8 mouse cellular contexts compared by ENCODE assay signal in the genomic region with DNA sequence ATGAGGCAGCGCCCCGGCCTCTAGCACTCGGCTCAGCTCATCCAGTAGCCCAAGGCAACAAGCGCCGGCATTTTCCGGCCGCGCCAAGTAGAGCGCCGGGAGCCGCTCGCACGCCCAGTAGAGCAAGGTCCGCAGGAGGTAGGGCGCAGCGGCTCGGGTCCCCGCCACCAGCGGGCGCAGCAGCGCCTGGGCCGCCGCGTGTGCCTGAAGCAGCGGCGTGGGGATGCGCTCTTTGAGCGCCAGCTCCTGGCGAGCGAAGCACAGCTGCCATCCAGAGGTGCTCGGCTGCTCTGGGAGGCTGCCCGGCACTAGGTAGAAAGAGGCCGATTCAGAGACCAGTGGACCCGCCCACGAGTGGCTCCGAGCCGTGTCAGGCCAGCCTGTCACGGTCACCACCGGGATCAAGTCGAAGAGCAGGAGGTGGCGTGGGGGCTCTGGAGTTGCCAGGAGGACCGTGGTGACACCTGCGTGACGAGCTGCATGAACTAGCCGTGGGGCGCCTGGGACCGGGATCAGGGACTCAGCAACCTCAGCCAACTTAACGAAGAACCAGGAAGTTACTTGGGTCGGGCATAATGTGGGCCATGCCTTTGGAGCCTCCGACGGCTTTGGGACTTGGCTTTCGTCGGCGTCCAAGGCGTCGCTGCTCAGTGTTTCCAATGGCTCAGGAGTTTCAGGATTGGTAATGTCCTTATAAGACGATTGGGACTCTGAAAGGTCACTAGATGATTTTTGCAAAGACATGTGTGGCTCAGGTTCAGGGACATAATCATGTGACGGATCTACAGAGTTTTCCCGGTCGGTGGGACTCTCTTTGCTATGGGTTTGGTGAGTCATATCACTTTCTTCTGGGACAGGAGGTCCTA. TPM values are rescaled to one million over a fixed set of nuclear protein-coding genes. Genes with fewer than 3 reads are reported as not detected.
DNase-seq lines count a peak whose midpoint lies in the region; ATAC-seq and TF ChIP-seq lines count a peak whose summit lies in the region.

No protein-coding gene starts in this region.

- ATAC-seq in hindbrain, embryonic 15.5 days (ENCODE audit: low FRiP score, low read depth), result peak; percentile 45

- DNase-seq in NIH3T3 (ENCODE audit: low read depth), result peak; percentile 85
- peak; percentile 69 to 77 for DNase-seq in cerebellum, postnatal 25 days
- DNase-seq in gastrocnemius, adult 2 months, result peak; percentile 88
- peak; percentile 59 to 74 for DNase-seq in left cerebral cortex, postnatal 14 days (ENCODE audit: low spot score in 2 of 2)
- peak; percentile 79 for DNase-seq in right cerebral cortex, adult 18-20 months
- DNase-seq in urinary bladder, adult 2 months (ENCODE audit: low spot score), result peak; percentile 66

- no peaks in the 10 kb centered on the region for H3K9me3 ChIP-seq in hindbrain, embryonic 15.5 days
- peaks cover 2% of the 10 kb centered on the region; the same call in 1 of the 2 replicates for H3K9me3 ChIP-seq in megakaryocyte, embryonic 14.5 days

- peak overlapping the region; percentile 94 for H3K4me2 ChIP-seq in hindbrain, embryonic 15.5 days

- 1% methylated on average over 60 of the region's 60 CpGs for WGBS in hindbrain, embryonic 15.5 days

- peak; percentile 82 for TF ChIP-seq CTCF in gastrocnemius, adult 2 months (IDR thresholded peaks at IDR 0.05)

- no peaks in the 10 kb centered on the region for H3K36me3 ChIP-seq in hindbrain, embryonic 15.5 days
- H3K36me3 ChIP-seq in megakaryocyte, embryonic 14.5 days (replicated peaks; ENCODE audit: low read length), result no peaks in the 10 kb centered on the region

- intact Hi-C loops in gastrocnemius, adult 2 months (cut with DNase I), result loop anchor here (2.0 to 5.0 kb wide), 4 partner anchors 33 to 122 kb away; partner anchors contain the start of genes Nlgn2, Polr2a and Senp3
- intact Hi-C loops in left cerebral cortex, postnatal 14 days (cut with DNase I), result loop anchor here (2.0 to 5.0 kb wide), 3 partner anchors 33 to 73 kb away; partner anchors contain the start of genes Nlgn2, Tmem95 and Zbtb4

- peak overlapping the region; percentile 78 for H3K4me3 ChIP-seq in gastrocnemius, adult 2 months
- peak overlapping the region; percentile 69 for H3K4me3 ChIP-seq in hindbrain, embryonic 15.5 days
- H3K4me3 ChIP-seq in megakaryocyte, embryonic 14.5 days (replicated peaks), result peak overlapping the region; percentile 90

- H3K27me3 ChIP-seq in hindbrain, embryonic 15.5 days, result peaks cover 24% of the 10 kb centered on the region
- H3K27me3 ChIP-seq in megakaryocyte, embryonic 14.5 days (replicated peaks), result peaks cover 84% of the 10 kb centered on the region

- H3K4me1 ChIP-seq in hindbrain, embryonic 15.5 days (replicated peaks), result peaks cover 58% of the 10 kb centered on the region
- peaks cover 56% of the 10 kb centered on the region for H3K4me1 ChIP-seq in megakaryocyte, embryonic 14.5 days

- peak overlapping the region; percentile 69 for H3K9ac ChIP-seq in hindbrain, embryonic 15.5 days

- H3K27ac ChIP-seq in gastrocnemius, adult 2 months, result peak overlapping the region; percentile 87
- peak overlapping the region; percentile 78 for H3K27ac ChIP-seq in hindbrain, embryonic 15.5 days (replicated peaks)

RNA-seq across cellular contexts. Expression of gene Tmem102, which starts 1.4 kb away (rescaled TPM):
- under 1 TPM; 0.20 to 0.41 TPM for total RNA-seq in gastrocnemius, adult 2 months (2021)
- polyA plus RNA-seq in hindbrain, embryonic 15.5 days (2015; fragmentation: Nextera tagmentation; extraction: Ambion mirVana), result 1.1 and 2.0 TPM in 2 replicates
- total RNA-seq in left cerebral cortex, postnatal 14 days (2021), result not detected
- polyA plus RNA-seq in megakaryocyte, embryonic 14.5 days (2012; ENCODE audit: insufficient read depth, low replicate concordance), result not detected in 2 replicates
- polyA plus RNA-seq in urinary bladder, adult 2 months (2012; rRNA removed), result 11.5 and 13.2 TPM in 2 replicates

RNA-seq across cellular contexts. Expression of gene Fgf11, which starts 2.4 kb away (rescaled TPM):
- total RNA-seq in gastrocnemius, adult 2 months (2021), result 1 to 10 TPM; 3.9 to 4.7 TPM
- polyA plus RNA-seq in hindbrain, embryonic 15.5 days (2015; fragmentation: Nextera tagmentation; extraction: Ambion mirVana), result 5.7 and 7.1 TPM in 2 replicates
- total RNA-seq in left cerebral cortex, postnatal 14 days (2021), result 10 to 100 TPM; 15.4 to 20.4 TPM
- 0.64 TPM in 1 of 2 replicates, not detected in the other for polyA plus RNA-seq in megakaryocyte, embryonic 14.5 days (2012; ENCODE audit: insufficient read depth, low replicate concordance)
- 6.3 and 7.2 TPM in 2 replicates for polyA plus RNA-seq in urinary bladder, adult 2 months (2012; rRNA removed)

RNA-seq across cellular contexts. Expression of gene Chrnb1, which starts 8.3 kb away (rescaled TPM):
- 10 to 100 TPM; 23.2 to 26.3 TPM for total RNA-seq in gastrocnemius, adult 2 months (2021)
- polyA plus RNA-seq in hindbrain, embryonic 15.5 days (2015; fragmentation: Nextera tagmentation; extraction: Ambion mirVana), result 1.2 and 2.2 TPM in 2 replicates
- under 1 TPM; 0.76 to 0.79 TPM for total RNA-seq in left cerebral cortex, postnatal 14 days (2021)
- polyA plus RNA-seq in megakaryocyte, embryonic 14.5 days (2012; ENCODE audit: insufficient read depth, low replicate concordance), result not detected in 2 replicates
- polyA plus RNA-seq in urinary bladder, adult 2 months (2012; rRNA removed), result 15.6 and 25.0 TPM in 2 replicates

RNA-seq across cellular contexts. Expression of gene Gm39566, which starts 11.1 kb away (rescaled TPM):
- not detected for total RNA-seq in gastrocnemius, adult 2 months (2021)
- not detected in 2 replicates for polyA plus RNA-seq in hindbrain, embryonic 15.5 days (2015; fragmentation: Nextera tagmentation; extraction: Ambion mirVana)
- total RNA-seq in left cerebral cortex, postnatal 14 days (2021), result not detected
- not detected in 2 replicates for polyA plus RNA-seq in megakaryocyte, embryonic 14.5 days (2012; ENCODE audit: insufficient read depth, low replicate concordance)
- not detected in 2 replicates for polyA plus RNA-seq in urinary bladder, adult 2 months (2012; rRNA removed)

RNA-seq across cellular contexts. Expression of gene Spem2, which starts 14.2 kb away (rescaled TPM):
- total RNA-seq in gastrocnemius, adult 2 months (2021), result not detected
- not detected in 2 replicates for polyA plus RNA-seq in hindbrain, embryonic 15.5 days (2015; fragmentation: Nextera tagmentation; extraction: Ambion mirVana)
- not detected for total RNA-seq in left cerebral cortex, postnatal 14 days (2021)
- not detected in 2 replicates for polyA plus RNA-seq in megakaryocyte, embryonic 14.5 days (2012; ENCODE audit: insufficient read depth, low replicate concordance)
- not detected in 2 replicates for polyA plus RNA-seq in urinary bladder, adult 2 months (2012; rRNA removed)

Comparison
In these comparisons a context has a peak if more than half of its experiments do, and no peak if none do; other contexts are left out.
1. Peak in every context shown above with its lines: DNase-seq, ATAC-seq, H3K4me3 ChIP-seq and H3K27ac ChIP-seq.